9 mouse cellular contexts compared by ENCODE assay signal in the genomic region with DNA sequence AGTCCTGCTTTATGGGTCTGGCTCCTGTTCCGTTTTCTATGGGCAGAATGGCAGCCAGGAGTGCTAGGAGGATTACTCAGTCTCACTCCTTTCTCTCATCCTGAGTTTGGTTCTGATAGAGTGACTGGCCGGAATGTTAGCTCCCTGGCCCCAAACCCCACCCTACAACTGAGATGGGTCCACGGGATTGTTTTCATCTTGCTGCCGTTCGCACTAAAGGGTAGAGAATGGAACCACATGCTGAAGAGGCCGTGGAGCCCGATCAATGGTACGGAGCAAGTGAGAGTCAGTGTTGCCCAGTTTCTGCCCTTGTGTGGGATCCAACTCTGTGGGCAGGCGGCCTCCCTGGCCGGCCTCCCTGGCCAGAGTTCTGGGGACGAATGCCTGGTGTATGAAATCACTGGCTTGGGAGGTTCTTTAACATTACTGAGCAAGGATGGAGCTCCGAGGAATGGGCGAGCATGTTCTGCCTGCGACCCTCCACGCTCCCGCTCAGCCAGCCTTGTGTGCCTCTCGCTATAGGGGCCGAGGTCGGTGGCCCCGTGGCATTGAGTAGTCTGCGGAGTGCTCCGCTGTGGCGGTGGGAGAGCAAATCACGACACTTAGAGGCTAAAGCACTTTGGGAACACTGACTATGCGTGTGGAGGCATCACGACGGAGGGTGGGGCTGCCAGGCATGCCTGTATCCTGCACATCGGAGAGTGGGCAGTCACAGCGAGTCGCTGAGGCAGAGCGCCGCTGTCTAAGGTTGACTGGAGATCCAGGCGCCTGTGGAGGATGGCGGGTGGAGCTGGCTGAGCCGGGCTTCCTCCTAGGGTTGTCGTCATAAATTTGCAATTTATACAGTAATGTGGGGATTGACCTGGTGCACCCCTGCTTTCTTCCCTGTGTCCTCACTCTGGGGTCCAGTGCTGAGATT. TPM values are rescaled to one million over a fixed set of nuclear protein-coding genes. Genes with fewer than 3 reads are reported as not detected.
DNase-seq lines count a peak whose midpoint lies in the region; ATAC-seq and TF ChIP-seq lines count a peak whose summit lies in the region.
"Had no signal": no experiment of that assay in that cellular context is flagged by ENCODE, and none has a peak within 500 bp of the region (broad histone marks: within the 10 kb centered on the region; RNA-seq: fewer than 3 reads in every experiment).

No protein-coding gene starts in this region.

- 55% methylated on average over 36 of the region's 36 CpGs for WGBS in kidney, embryonic 14.5 days
- WGBS in heart, embryonic 13.5 days: 64% methylated on average over 36 of the region's 36 CpGs

- H3K27ac ChIP-seq in kidney, embryonic 14.5 days (ENCODE audit: low read depth, low read length): peak overlapping the region; percentile 51; the same call in 1 of the 2 replicates
- H3K27ac ChIP-seq in ES-Bruce4 (ENCODE audit: insufficient read depth, low read length): no peak overlapping the region
- H3K27ac ChIP-seq in heart, embryonic 13.5 days (replicated peaks): peak overlapping the region; percentile 34

- H3K4me1 ChIP-seq in kidney, embryonic 14.5 days (ENCODE audit: control insufficient read depth, insufficient read depth, low read length): peaks cover 24% of the 10 kb centered on the region
- H3K4me1 ChIP-seq in ES-Bruce4 (ENCODE audit: control insufficient read depth, insufficient read depth, low read length): peaks cover 2% of the 10 kb centered on the region
- H3K4me1 ChIP-seq in heart, embryonic 13.5 days: peaks cover 77% of the 10 kb centered on the region

- H3K36me3 ChIP-seq in kidney, embryonic 14.5 days (ENCODE audit: control insufficient read depth, insufficient read depth, low read length): no peaks in the 10 kb centered on the region
- H3K36me3 ChIP-seq in ES-Bruce4 (ENCODE audit: control insufficient read depth, insufficient read depth, low read length, poor library complexity, severe bottlenecking): no peaks in the 10 kb centered on the region
- no peaks in the 10 kb centered on the region for H3K36me3 ChIP-seq in heart, embryonic 13.5 days

- no peak for DNase-seq in kidney, adult 11 months
- DNase-seq in R1 (ENCODE audit: low read depth, low spot score): peak; percentile 40
- DNase-seq in frontal cortex, adult 2 months (ENCODE audit: extremely low spot score in 1 of 2, low spot score in 1 of 2): no peak
- DNase-seq in ovary, postnatal 10 days (ENCODE audit: low spot score): no peak

- no peak for TF ChIP-seq CTCF in ES-Bruce4 (IDR thresholded peaks at IDR 0.05; ENCODE audit: low read depth, low read length)

- ATAC-seq in kidney, embryonic 14.5 days (ENCODE audit: low FRiP score, low TSS enrichment): peak; percentile 76
- ATAC-seq in heart, embryonic 13.5 days (ENCODE audit: extremely low read depth, insufficient number of reproducible peaks, low FRiP score, low TSS enrichment): no peak
- no peak for ATAC-seq in monocyte, adult 5-6 weeks (replicated peaks; ENCODE audit: insufficient number of reproducible peaks, low FRiP score, low TSS enrichment, poor library complexity, severe bottlenecking)

- no peak for TF ChIP-seq EP300 in ES-Bruce4 (IDR thresholded peaks at IDR 0.05; ENCODE audit: insufficient read depth, low read depth, low read length)

- TF ChIP-seq POLR2A in ES-Bruce4 (IDR thresholded peaks at IDR 0.05; ENCODE audit: insufficient read depth, low read length): no peak

- H3K4me2 ChIP-seq in kidney, embryonic 14.5 days (replicated peaks; ENCODE audit: low read depth, low read length): no peak overlapping the region
- H3K4me2 ChIP-seq in heart, embryonic 13.5 days: no peak overlapping the region

- H3K27me3 ChIP-seq in kidney, embryonic 14.5 days (ENCODE audit: control insufficient read depth, insufficient read depth, low read length): no peaks in the 10 kb centered on the region
- no peaks in the 10 kb centered on the region for H3K27me3 ChIP-seq in ES-Bruce4 (ENCODE audit: control insufficient read depth, insufficient read depth, low read length, poor library complexity, severe bottlenecking)
- H3K27me3 ChIP-seq in heart, embryonic 13.5 days (replicated peaks): no peaks in the 10 kb centered on the region

- H3K9me3 ChIP-seq in kidney, embryonic 14.5 days (ENCODE audit: control insufficient read depth, low read length): no peaks in the 10 kb centered on the region
- H3K9me3 ChIP-seq in ES-Bruce4 (replicated peaks; ENCODE audit: control insufficient read depth, insufficient read depth, low read length, poor library complexity, severe bottlenecking): no peaks in the 10 kb centered on the region
- H3K9me3 ChIP-seq in heart, embryonic 13.5 days: no peaks in the 10 kb centered on the region

- no peak overlapping the region for H3K4me3 ChIP-seq in kidney, embryonic 14.5 days (ENCODE audit: low read length)
- H3K4me3 ChIP-seq in ES-Bruce4 (ENCODE audit: low read depth, low read length): peak overlapping the region; percentile 69
- no peak overlapping the region for H3K4me3 ChIP-seq in heart, embryonic 13.5 days

- H3K9ac ChIP-seq in kidney, embryonic 14.5 days (ENCODE audit: low read depth, low read length): no peak overlapping the region
- peak overlapping the region; percentile 54 for H3K9ac ChIP-seq in ES-Bruce4 (ENCODE audit: low read depth, poor library complexity, severe bottlenecking)
- peak overlapping the region; percentile 8; the same call in 1 of the 2 replicates for H3K9ac ChIP-seq in heart, embryonic 13.5 days

RNA-seq across cellular contexts. Expression of a gene that starts 59.4 kb away (rescaled TPM):
- 0.74 and 1.2 TPM in 2 replicates for polyA plus RNA-seq in kidney, embryonic 14.5 days (2014; fragmentation: Nextera tagmentation; extraction: Ambion mirVana)
- polyA plus RNA-seq in ES-Bruce4 (2011; ENCODE audit: insufficient read depth, insufficient read length, low read depth, missing spikeins): 5.8 and 5.9 TPM in 2 replicates
- 0.83 and 1.1 TPM in 2 replicates for polyA plus RNA-seq in heart, embryonic 13.5 days (2015; fragmentation: Nextera tagmentation; extraction: Ambion mirVana)
- total RNA-seq in monocyte, adult 5-6 weeks (2017): not detected in 3 replicates
- 2.0 and 2.8 TPM in 2 replicates for polyA plus RNA-seq in frontal cortex, adult 2 months (2012; rRNA removed)
- total RNA-seq: common myeloid progenitor, adult 5-6 weeks had no signal
